Mouse (Mus musculus): Measurements from ENCODE around the gene Ocln. TPM values are rescaled to one million over a fixed set of nuclear protein-coding genes. Genes with fewer than 3 reads are reported as not detected.

The Ocln gene
- under 1 TPM; 0.69 to 0.82 TPM for polyA plus RNA-seq (2017; shearing (Covaris generic))

GRCm38 (mm10) chr13:100552369-100553041 lies at the start of gene Ocln:
Ocln (minus strand) TSS chr13:100552718.
- peak; percentile 29 for ATAC-seq

GRCm38 (mm10) chr13:100601034-100601433 lies 48.5 kb upstream of the Ocln start:
- no peak for ATAC-seq

- no peak for ATAC-seq
These were observed 47.8 kb upstream of the Ocln start for GRCm38 (mm10) chr13:100600317-100600716.

GRCm38 (mm10) chr13:100597284-100597683 lies 44.8 kb upstream of the Ocln start:
- no peak for ATAC-seq

- no peak for ATAC-seq
These were observed 43.0 kb upstream of the Ocln start for GRCm38 (mm10) chr13:100595552-100595885.

GRCm38 (mm10) chr13:100594838-100595551 lies 42.5 kb upstream of the Ocln start:
- no peak for ATAC-seq

- ATAC-seq: peak; percentile 94
These were observed 41.7 kb upstream of the Ocln start for GRCm38 (mm10) chr13:100594041-100594792.

- peak; percentile 49 for ATAC-seq
These were observed 36.1 kb upstream of the Ocln start for GRCm38 (mm10) chr13:100588646-100589045.

- no peak for ATAC-seq
These were observed 29.6 kb upstream of the Ocln start for GRCm38 (mm10) chr13:100582144-100582543.

GRCm38 (mm10) chr13:100581701-100582100 lies 29.2 kb upstream of the Ocln start:
- no peak for ATAC-seq

- ATAC-seq: no peak
These were observed 27.4 kb upstream of the Ocln start for GRCm38 (mm10) chr13:100579951-100580350.

GRCm38 (mm10) chr13:100579220-100579619 lies 26.7 kb upstream of the Ocln start:
- ATAC-seq: no peak

GRCm38 (mm10) chr13:100575950-100576349 lies 23.4 kb upstream of the Ocln start:
- ATAC-seq: peak; percentile 90

GRCm38 (mm10) chr13:100570713-100571112 lies 18.2 kb upstream of the Ocln start:
- ATAC-seq: peak; percentile 47

GRCm38 (mm10) chr13:100568359-100568758 lies 15.8 kb upstream of the Ocln start:
- no peak for ATAC-seq

- no peak for ATAC-seq
These were observed 6.9 kb upstream of the Ocln start for GRCm38 (mm10) chr13:100559449-100559848.

- ATAC-seq: no peak
These were observed 4.5 kb upstream of the Ocln start for GRCm38 (mm10) chr13:100557011-100557410.

- ATAC-seq: no peak
These were observed 522 bp upstream of the Ocln start for GRCm38 (mm10) chr13:100553042-100553437.

GRCm38 (mm10) chr13:100552009-100552368 lies 529 bp downstream of the Ocln start:
- no peak for ATAC-seq

- ATAC-seq: no peak
These were observed 1.0 kb downstream of the Ocln start for GRCm38 (mm10) chr13:100551371-100552008.

- no peak for ATAC-seq
These were observed 5.2 kb downstream of the Ocln start for GRCm38 (mm10) chr13:100547269-100547668.

GRCm38 (mm10) chr13:100545510-100545909 lies 7.0 kb downstream of the Ocln start:
- no peak for ATAC-seq

GRCm38 (mm10) chr13:100544220-100544662 lies 8.3 kb downstream of the Ocln start:
- no peak for ATAC-seq

Measured in CD4-positive, CD25-positive, alpha-beta regulatory T cell, adult 4 months (primary cell).